Mouse (Mus musculus) erythroblast, embryonic 14.5 days (primary cell): ENCODE measurements around the gene Otc. TPM values are rescaled to one million over a fixed set of nuclear protein-coding genes. Genes with fewer than 3 reads are reported as not detected.

ENCODE experiments used
- H3K27me3 ChIP-seq: 2 replicates; pipeline ENCODE4 v1.6.1; 2012; ENCODE audit warnings: inconsistent platforms; ENCODE audit not compliant: control insufficient read depth
- H3K36me3 ChIP-seq: 2 replicates; pipeline ENCODE4 v1.6.1; 2012; ENCODE audit warnings: mild to moderate bottlenecking, inconsistent platforms; ENCODE audit not compliant: control insufficient read depth
- H3K4me1 ChIP-seq: 2 replicates; pipeline ENCODE4 v1.6.1; 2012; ENCODE audit warnings: inconsistent platforms; ENCODE audit not compliant: control insufficient read depth
- H3K4me3 ChIP-seq: replicated peaks from 2 replicates; pipeline ENCODE3; 2012; ENCODE audit warnings: moderate library complexity, mild to moderate bottlenecking, inconsistent platforms
- H3K9me3 ChIP-seq: 2 replicates; pipeline ENCODE4 v1.6.1; 2012; ENCODE audit warnings: low read length, inconsistent platforms, mixed read lengths; ENCODE audit not compliant: control insufficient read depth
- GATA1 ChIP-seq: IDR thresholded peaks from 2 replicates; pipeline ENCODE4 v1.6.1; 2012; ENCODE audit warnings: low read length, inconsistent platforms, mixed read lengths
- TAL1 ChIP-seq: IDR thresholded peaks from 3 replicates; pipeline ENCODE4 v1.6.1; 2012; ENCODE audit warnings: low read length, inconsistent platforms, mixed read lengths
- polyA plus RNA-seq: library from polyadenylated mRNA; stranded (reverse); fragments of >175 nt; gene quantifications from 2 replicates; pipeline ENCODE4 v1.2.3, GENCODE M21; 2012

Gene Otc
- polyA plus RNA-seq, 1 experiment: not detected

DNA sequence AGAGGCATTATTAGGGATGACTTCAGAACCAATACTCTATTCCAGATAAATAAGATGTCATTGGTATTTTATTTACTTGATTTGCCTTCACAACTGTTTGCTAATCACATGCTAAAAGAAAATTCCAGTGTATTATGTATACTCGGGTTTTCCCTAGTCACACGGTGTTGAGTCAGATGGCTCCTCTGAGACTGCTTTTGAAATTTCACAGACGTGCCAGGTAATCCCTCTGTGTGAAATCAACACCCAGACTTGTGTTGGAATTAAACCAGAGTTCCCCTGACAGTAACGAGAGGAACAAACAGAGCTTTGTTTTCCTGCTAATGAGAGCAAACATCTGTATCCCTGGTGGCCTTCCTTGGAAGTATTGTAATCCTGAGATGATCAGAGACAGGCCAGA, 103.8 kb downstream of the Otc start:
- H3K9me3 ChIP-seq: no peaks in the 10 kb centered on the region
- no peak overlapping the region for H3K4me3 ChIP-seq
- TF ChIP-seq GATA1 (no peak), TAL1 (no peak)
- no peaks in the 10 kb centered on the region for H3K4me1 ChIP-seq
- no peaks in the 10 kb centered on the region for H3K27me3 ChIP-seq
- H3K36me3 ChIP-seq: no peaks in the 10 kb centered on the region

Other genes starting within 250 kb of the Otc start
- gene Srpx, start 134.6 kb upstream of the Otc start, polyA plus RNA-seq: not detected in 2 replicates
- 0.02 and 0.05 TPM in 2 replicates for gene Rpgr, start 35.4 kb upstream of the Otc start, polyA plus RNA-seq
- gene Tspan7, start 232.9 kb downstream of the Otc start, polyA plus RNA-seq: 0.01 and 0.02 TPM in 2 replicates